Mouse (Mus musculus): ENCODE data around the gene Hnrnpul2. TPM values are rescaled to one million over a fixed set of nuclear protein-coding genes. Genes with fewer than 3 reads are reported as not detected.
"Not testable (repeated sequence)": the region's sequence is repeated elsewhere in the genome, so short reads cannot be mapped to it uniquely, and the experiment has no call there.

Hnrnpul2 gene
- polyA plus RNA-seq, 1 experiment from 2014 or later: 5.8 TPM

DNA sequence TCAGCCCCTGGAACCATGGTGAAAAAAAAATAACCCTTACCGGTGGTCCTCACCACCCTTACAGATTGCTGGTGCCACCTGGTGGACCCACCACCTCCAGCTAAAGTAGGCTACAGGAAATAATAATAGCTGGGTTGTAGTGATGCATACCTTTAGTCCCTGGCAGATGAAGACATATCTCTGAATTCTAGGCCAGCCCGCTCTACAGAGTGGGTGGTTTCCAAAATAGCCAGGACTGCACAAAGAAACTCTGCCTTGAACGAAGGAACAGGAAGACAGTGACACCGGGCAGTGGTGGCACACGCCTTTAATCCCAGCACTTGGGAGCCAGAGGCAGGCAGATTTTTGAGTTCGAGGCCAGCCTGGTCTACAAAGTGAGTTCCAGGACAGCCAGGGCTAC lies 44.5 kb downstream of the Hnrnpul2 start:
- no peaks in the 10 kb centered on the region for H3K27me3 ChIP-seq
- no peaks in the 10 kb centered on the region for H3K9me3 ChIP-seq
- no peak for ATAC-seq (ENCODE audit: borderline replicate concordance, extremely low read depth, low FRiP score, low TSS enrichment)
- no peak overlapping the region for H3K27ac ChIP-seq
- 79% methylated on average over 6 of the region's 6 CpGs for WGBS
- H3K4me3 ChIP-seq: no peak overlapping the region
- H3K36me3 ChIP-seq: no peaks in the 10 kb centered on the region
- H3K4me1 ChIP-seq: no peaks in the 10 kb centered on the region
- no peak overlapping the region for H3K9ac ChIP-seq
- no peak overlapping the region for H3K4me2 ChIP-seq

DNA sequence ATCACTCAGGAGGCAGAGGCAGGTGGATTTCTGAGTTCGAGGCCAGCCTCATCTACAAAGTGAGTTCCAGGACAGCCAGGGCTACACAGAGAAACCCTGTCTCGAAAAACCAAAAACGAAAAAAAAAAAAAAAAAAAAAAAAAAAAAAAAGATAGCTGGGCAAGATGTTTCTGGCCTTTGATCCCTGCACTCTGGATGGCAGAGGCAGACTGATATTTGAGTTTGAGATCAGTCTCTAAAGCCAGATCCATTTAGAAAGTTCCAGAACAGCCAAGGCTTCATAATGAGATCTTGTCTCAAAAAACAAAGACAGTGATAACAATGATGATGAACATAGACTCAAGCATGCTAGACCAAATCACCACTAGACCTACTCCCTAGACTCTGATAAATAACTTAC lies 50.6 kb downstream of the Hnrnpul2 start:
- 72% methylated on average over 3 of the region's 3 CpGs for WGBS
- peaks cover 13% of the 10 kb centered on the region for H3K4me1 ChIP-seq
- not testable (repeated sequence) for H3K9ac ChIP-seq; ATAC-seq (ENCODE audit: borderline replicate concordance, extremely low read depth, low FRiP score, low TSS enrichment); H3K9me3 ChIP-seq; H3K27me3 ChIP-seq
- peak overlapping the region; percentile 67; the same call in 1 of the 2 replicates for H3K4me3 ChIP-seq
- H3K4me2 ChIP-seq: peak overlapping the region; percentile 71
- peaks cover 23% of the 10 kb centered on the region for H3K36me3 ChIP-seq
- 0 out of 2 replicates have a peak overlapping the region, but pooled peaks have one; percentile 59 for H3K27ac ChIP-seq

DNA sequence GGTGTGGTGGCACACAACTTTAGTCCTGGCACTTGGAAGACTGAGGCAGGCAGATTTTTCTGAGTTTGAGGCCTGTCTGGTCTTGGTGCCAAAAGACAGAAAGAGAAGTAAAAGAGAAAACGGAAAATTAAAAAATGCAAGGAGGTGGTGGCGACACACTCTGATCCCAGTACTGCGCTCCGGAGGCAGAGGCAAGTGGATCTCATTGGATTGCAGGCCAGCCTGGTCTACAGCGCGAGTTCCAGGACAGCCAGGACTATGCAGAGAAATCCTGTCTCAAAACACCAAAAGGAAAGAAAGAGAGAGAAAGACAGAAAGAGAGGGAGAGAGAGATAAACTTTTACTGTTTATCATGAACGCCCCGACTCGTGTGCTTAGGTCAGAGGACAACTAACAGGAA lies 51.0 kb downstream of the Hnrnpul2 start:
- peak overlapping the region; percentile 59 for H3K27ac ChIP-seq
- peaks cover 13% of the 10 kb centered on the region for H3K4me1 ChIP-seq
- peak; percentile 17; the same call in 1 of the 2 replicates for ATAC-seq (ENCODE audit: borderline replicate concordance, extremely low read depth, low FRiP score, low TSS enrichment)
- H3K4me3 ChIP-seq: peak overlapping the region; percentile 67
- H3K4me2 ChIP-seq: peak overlapping the region; percentile 71
- H3K9ac ChIP-seq: peak overlapping the region; percentile 58
- H3K9me3 ChIP-seq: no peaks in the 10 kb centered on the region
- WGBS: 36% methylated on average over 9 of the region's 9 CpGs
- peaks cover 28% of the 10 kb centered on the region for H3K36me3 ChIP-seq
- no peaks in the 10 kb centered on the region for H3K27me3 ChIP-seq

DNA sequence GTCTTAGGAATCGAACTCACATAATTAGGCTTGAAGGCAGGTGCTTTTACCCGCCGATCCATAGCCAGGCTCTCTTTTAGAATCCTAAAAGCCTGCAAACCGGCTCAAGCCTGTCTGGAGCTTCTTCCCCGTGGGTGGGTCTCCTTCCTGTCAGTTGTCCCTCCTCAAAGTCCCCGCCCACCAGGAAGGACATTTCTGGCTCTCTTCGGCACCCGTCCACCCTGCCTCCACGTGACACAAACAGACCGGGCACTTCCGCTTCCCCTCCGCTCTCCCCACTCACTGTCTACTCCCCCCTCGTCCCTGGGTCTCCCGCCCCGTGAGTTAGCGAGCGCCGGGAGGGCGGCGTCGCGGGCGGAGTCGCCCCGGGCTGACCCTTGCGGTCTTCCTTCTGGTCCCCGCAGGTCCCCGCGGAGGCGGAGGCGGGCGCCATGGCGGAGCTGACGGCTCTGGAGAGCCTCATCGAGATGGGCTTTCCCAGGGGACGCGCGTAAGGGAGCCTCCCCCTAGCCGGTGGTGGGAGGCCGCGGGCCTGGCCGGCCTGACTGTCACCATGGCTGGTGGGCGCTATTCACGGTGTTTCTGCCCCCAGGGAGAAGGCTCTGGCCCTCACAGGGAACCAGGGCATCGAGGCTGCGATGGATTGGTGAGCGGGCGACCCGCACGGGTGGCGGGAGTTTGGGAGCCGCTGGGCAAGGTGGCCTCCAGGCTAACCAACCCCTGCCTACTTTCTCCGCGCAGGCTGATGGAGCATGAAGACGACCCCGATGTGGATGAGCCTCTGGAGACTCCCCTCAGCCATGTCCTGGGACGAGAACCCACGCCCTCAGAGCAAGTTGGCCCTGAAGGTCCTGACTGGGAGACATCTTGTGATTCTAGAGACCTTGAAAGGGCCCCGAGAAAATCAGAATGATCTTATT lies 51.7 kb downstream of the Hnrnpul2 start, which contains the start of gene Ubxn1:
Ubxn1 (plus strand) TSS at position 230 of the 920 bp plus-strand sequence.
- Histone ChIP-seq H3K9ac (peak within 1 kb of the TSS; percentile 87), H3K27ac (peak within 1 kb of the TSS; percentile 59), H3K4me1 (peaks cover 13% of the 10 kb centered on the region), H3K36me3 (peaks cover 34% of the 10 kb centered on the region), H3K4me3 (peak within 1 kb of the TSS; percentile 67), H3K9me3 (no peaks in the 10 kb centered on the region), H3K4me2 (peak within 1 kb of the TSS; percentile 71), H3K27me3 (no peaks in the 10 kb centered on the region)
- WGBS: 1% methylated on average over 55 of the region's 59 CpGs
- peak; percentile 97 for ATAC-seq (ENCODE audit: borderline replicate concordance, extremely low read depth, low FRiP score, low TSS enrichment)

DNA sequence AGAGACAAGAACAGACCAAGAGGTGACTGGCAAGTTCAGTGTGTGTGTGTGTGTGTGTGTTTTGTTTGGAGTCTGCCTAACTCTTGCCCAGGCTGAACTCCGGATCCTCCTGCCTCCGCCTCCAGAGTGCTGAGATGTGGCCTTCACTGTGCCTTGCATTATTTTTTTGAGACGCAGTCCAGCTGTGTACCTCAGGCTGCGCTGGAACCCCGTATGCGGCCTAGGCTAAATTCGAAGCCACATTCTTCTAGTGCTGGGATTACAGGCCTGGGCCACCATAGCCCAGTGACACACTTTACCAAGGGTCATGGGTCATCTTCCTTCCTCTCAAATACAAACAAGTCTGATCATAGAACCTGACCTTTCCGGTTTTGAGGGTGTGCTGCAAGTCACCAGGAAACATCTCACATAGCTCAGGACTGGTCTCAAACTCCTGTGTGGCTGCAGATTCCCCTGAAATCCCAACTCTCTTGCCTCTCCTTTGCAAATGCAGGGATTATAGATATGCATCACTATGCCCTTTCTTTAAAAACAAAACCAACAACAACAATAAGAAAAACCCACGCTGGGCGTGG lies 52.5 kb downstream of the Hnrnpul2 start:
- WGBS: 58% methylated on average over 10 of the region's 10 CpGs
- H3K4me1 ChIP-seq: peaks cover 13% of the 10 kb centered on the region
- ATAC-seq (ENCODE audit: borderline replicate concordance, extremely low read depth, low FRiP score, low TSS enrichment): no peak
- peak overlapping the region; percentile 87 for H3K9ac ChIP-seq
- H3K36me3 ChIP-seq: peaks cover 41% of the 10 kb centered on the region
- no peaks in the 10 kb centered on the region for H3K27me3 ChIP-seq
- no peak overlapping the region for H3K27ac ChIP-seq
- peak overlapping the region; percentile 71 for H3K4me2 ChIP-seq
- H3K9me3 ChIP-seq: no peaks in the 10 kb centered on the region
- H3K4me3 ChIP-seq: peak overlapping the region; percentile 67

DNA sequence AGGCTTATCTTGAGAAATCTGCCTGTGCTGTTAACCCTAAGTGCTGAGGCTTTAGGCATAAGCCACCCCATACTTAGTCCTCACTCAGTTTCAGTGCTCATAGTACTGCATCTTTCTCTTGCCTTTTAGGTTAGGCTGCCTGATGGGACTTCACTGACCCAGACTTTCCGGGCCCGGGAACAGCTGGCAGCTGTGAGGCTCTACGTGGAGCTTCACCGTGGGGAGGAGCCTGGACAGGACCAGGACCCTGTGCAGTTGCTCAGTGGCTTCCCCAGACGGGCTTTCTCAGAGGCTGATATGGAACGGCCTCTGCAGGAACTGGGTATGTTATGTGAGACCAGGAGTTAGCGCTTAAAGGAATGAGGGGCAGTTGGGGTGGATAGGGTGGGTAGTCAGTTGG lies 55.2 kb downstream of the Hnrnpul2 start:
- H3K4me3 ChIP-seq: no peak overlapping the region
- 93% methylated on average over 7 of the region's 7 CpGs for WGBS
- no peaks in the 10 kb centered on the region for H3K27me3 ChIP-seq
- no peak for ATAC-seq (ENCODE audit: borderline replicate concordance, extremely low read depth, low FRiP score, low TSS enrichment)
- peaks cover 44% of the 10 kb centered on the region for H3K36me3 ChIP-seq
- H3K4me2 ChIP-seq: no peak overlapping the region
- peaks cover 20% of the 10 kb centered on the region for H3K4me1 ChIP-seq
- no peak overlapping the region for H3K9ac ChIP-seq
- no peaks in the 10 kb centered on the region for H3K9me3 ChIP-seq
- no peak overlapping the region for H3K27ac ChIP-seq

DNA sequence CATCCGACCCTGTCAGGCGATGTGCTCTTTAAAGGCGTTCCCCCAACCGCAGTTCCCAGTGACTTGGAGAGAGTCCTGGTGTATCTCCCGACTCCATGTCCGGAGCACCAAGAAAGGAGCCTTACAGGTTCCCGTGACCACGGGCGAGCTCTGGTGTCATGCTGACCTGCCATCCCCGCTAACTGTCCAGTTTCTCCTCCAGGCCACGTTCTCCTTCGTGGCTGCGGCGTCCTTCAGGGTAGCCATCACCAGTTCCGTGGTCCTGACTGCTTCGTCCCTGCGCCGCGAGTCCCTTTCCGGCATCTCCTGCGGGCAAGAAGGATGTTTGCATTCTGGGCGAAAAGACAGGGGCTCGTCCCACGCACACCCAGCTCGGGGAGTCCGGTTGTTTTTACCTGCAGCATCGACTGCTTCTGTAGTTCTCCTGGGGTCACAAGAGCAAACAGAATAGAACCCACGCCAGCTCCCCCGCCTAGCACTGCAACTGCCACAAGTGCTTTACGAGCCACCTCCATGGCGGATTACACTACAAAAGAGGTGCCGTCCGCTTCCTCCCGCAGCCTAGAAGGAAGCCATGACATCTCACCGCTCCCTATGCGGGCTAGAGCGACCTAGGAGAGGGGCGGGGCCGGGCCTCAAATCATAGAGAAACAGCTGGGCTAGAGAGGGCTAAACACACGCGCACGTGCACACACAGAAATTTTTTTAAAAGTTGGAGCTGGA lies 60.7 kb downstream of the Hnrnpul2 start, which contains the start of gene Uqcc3:
Uqcc3 (minus strand) TSS at position 613 of the 723 bp plus-strand sequence.
- WGBS: under 1% methylated on average over 42 of the region's 42 CpGs
- peak within 1 kb of the TSS; percentile 75 for H3K4me2 ChIP-seq
- peak within 1 kb of the TSS; percentile 83 for H3K27ac ChIP-seq
- peak; percentile 94 for ATAC-seq (ENCODE audit: borderline replicate concordance, extremely low read depth, low FRiP score, low TSS enrichment)
- H3K9ac ChIP-seq: peak within 1 kb of the TSS; percentile 69
- H3K9me3 ChIP-seq: no peaks in the 10 kb centered on the region
- peaks cover 11% of the 10 kb centered on the region for H3K4me1 ChIP-seq
- H3K4me3 ChIP-seq: peak within 1 kb of the TSS; percentile 70
- peaks cover 20% of the 10 kb centered on the region for H3K36me3 ChIP-seq
- H3K27me3 ChIP-seq: no peaks in the 10 kb centered on the region

DNA sequence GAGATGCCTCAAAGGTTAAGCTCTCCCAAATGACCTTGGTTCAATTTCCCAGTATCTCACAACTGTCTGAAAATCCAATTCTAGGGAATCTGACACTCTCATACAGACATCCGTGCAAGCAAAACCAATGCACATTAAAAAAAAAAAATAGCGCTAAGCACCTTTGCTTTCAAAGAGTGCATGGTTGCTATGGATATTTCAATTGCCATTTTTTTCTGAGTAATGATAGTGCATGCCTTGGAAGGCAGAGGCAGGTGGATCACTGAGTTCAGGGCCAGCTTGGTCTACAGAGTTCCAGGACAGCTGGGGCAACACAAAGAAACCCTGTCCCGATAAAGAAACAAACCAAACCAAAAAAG lies 61.2 kb downstream of the Hnrnpul2 start:
- no peak; the same call in 1 of the 2 replicates for ATAC-seq (ENCODE audit: borderline replicate concordance, extremely low read depth, low FRiP score, low TSS enrichment)
- Histone ChIP-seq H3K4me3 (peak overlapping the region; percentile 70), H3K36me3 (peaks cover 15% of the 10 kb centered on the region; the same call in 1 of the 2 replicates), H3K27ac (peak overlapping the region; percentile 83; the same call in 1 of the 2 replicates), H3K4me1 (peaks cover 11% of the 10 kb centered on the region), H3K27me3 (no peaks in the 10 kb centered on the region), H3K9me3 (no peaks in the 10 kb centered on the region), H3K4me2 (peak overlapping the region; percentile 75), H3K9ac (peak overlapping the region; percentile 69)
- 8% methylated on average over 3 of the region's 3 CpGs for WGBS

DNA sequence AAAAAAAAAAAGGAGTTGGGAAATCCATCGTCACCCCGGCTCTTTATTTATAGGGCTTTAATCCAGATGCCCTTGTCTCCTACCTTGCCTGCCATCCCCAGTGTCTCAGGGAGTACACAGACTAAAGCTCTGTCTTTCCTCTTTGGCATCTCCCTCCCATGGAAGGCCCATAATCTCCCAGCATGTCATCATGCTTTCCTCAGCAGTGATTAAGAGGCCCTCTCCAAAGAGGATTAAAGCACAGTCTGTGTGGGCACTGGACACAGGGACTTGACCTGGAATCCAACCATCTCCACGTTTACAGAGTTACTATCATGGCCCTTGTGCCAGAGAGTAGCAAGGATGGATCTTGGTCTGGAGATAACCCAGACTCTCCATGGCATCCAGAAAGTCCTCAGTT lies 63.8 kb downstream of the Hnrnpul2 start, which contains the start of the genes Lbhd1 and Gm49403:
Lbhd1 (plus strand) TSS at position 117 of the 400 bp plus-strand sequence.
Gm49403 (plus strand) TSS at position 315 of the 400 bp plus-strand sequence.
- Histone ChIP-seq H3K4me2 (no peak within 1 kb of the TSS), H3K27ac (no peak within 1 kb of the TSS), H3K4me1 (peaks cover 20% of the 10 kb centered on the region), H3K9me3 (no peaks in the 10 kb centered on the region), H3K9ac (no peak within 1 kb of the TSS), H3K36me3 (no peaks in the 10 kb centered on the region), H3K27me3 (no peaks in the 10 kb centered on the region), H3K4me3 (no peak within 1 kb of the TSS)
- no peak for ATAC-seq (ENCODE audit: borderline replicate concordance, extremely low read depth, low FRiP score, low TSS enrichment)
- 77% methylated on average over 3 of the region's 3 CpGs for WGBS
